Mouse (Mus musculus) CD4-positive, CD25-positive, alpha-beta regulatory T cell, adult 4 months (primary cell): Measurements from ENCODE around the gene BC028528. TPM values are rescaled to one million over a fixed set of nuclear protein-coding genes. Genes with fewer than 3 reads are reported as not detected.
A peak's percentile ranks its signal among the peaks of the same experiment; 100 is the strongest.
"Not testable (repeated sequence)": the region's sequence is repeated elsewhere in the genome, so short reads cannot be mapped to it uniquely, and the experiment has no call there.

Experiments
- ATAC-seq: one replicate; pipeline ENCODE4 v1.8.0; 2017
- polyA plus RNA-seq, 2 experiments: library from polyadenylated mRNA; unstranded; fragments of 100-300 nt; shearing (Covaris generic); gene quantifications; one replicate each; pipeline ENCODE4 v1.2.1; 2017

BC028528 gene
- polyA plus RNA-seq, 2 experiments from 2014 or later = 1.0 to 3.3 TPM

DNA sequence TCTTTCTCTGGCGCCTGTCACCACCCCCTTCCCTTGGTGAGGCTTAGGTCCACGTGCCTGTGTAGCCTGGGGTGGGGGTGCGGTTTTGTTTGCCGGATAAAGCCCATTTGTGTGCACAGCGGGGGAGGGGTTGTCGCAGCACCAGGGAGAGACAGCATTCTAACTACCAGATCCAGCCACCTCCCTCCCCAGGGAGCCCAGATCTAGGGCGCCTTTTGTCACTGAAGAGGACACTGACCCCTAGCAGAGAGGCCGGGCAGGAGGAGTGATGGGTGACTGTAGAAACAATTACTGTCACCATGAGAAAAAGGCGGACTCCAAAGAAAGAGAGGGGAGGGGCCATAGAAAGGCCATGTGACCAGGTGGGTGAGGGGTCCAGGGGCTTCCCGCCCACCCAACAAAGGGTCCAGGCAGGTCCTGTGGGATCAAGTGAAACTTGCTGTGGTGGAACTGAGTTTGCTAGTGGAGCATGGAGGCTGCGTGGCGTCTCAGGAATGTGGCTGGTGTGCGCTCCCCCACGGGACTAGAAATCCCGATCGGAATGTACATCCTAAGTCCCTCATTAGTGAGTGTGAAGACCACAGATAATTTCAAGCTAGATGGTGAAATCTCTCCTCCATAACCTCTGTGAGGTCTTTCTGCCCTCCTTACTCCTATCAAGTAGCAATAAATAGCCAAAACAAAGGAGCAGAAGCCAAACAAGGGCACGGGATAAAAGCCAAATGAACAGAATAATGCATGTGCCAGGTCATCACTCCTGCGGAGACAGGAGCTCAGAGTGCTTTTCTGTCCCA, 13.5 kb upstream of the BC028528 start:
- ATAC-seq = peak; percentile 57

DNA sequence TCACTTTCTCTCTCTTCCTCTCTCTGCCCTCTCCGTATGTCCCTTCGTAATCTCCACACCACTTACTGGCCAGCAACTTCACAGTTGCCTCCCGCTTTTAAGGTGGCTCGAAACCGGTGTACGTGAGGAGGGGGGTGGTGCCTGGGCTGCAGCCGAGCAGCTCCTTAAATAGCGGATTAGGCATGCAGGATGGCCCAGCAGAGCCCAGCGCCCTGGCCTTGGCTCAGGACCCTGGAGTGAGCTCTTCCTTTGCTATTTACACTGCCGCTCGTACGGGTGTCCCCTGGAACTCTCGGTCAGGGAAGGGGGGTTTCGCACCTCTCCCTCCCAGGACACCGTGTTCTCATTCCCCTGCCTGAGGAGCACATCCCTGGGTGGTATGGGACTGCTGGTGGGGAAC, 12.8 kb upstream of the BC028528 start, which contains the start of gene Car14:
Gene Car14, minus strand, starts transcription at position 124 of the 400 bp plus-strand sequence.
- ATAC-seq = no peak

DNA sequence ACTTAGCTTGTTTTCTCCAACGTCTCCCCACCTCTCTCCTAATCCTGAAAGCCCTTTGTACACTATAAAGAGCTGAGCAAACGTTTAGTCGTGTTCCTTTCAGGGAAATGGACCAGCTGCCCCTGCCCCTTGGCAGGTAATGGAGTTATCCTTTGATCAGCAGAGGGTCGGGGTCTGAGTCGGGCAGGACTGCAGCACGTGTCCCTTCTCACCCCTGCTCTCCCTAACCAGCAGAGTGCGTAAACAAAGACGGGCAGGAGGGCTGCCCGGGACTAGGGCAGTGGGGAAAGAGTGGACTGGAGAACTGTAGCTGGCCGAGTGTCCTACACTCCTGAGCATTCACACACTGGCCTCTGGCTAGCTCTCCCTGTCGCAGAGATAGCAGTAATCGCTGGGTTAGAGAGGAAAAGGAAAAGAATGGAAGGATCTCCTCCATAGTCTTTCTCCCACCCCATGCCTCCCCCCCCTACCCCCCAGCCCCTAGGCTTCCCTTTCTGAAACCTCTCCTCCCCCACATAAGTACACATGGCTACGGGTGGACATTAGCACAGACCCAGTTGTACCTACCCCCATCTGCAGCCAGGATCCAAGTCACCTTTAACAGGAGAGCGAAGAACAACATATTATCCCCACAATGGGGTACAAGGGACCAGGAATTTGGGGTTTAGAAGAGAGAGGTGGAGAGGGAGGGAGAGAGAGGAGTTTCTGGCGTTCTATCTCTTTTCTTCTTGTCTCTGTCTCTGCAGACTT, 12.1 kb upstream of the BC028528 start:
- no peak for ATAC-seq

DNA sequence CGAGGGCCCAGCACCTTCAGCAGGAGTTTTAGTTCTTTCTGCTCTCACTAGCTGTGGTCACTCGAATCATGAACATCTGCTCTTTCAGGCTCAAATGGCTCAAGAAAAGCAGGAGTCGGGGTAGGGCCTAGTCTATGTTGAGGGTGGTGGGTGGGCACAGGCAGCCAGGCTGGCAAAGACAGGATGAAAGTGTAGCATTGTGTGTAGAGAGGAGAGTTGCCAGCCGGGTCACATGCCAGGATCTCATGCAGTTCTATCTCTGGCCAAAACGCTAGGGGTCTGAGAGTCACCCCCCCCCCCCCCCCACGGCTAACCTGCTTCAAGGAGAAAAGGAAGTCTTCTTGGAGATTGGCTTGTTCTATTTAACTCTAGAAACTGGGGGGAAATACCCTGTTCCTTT, 10.8 kb upstream of the BC028528 start:
- ATAC-seq = no peak

DNA sequence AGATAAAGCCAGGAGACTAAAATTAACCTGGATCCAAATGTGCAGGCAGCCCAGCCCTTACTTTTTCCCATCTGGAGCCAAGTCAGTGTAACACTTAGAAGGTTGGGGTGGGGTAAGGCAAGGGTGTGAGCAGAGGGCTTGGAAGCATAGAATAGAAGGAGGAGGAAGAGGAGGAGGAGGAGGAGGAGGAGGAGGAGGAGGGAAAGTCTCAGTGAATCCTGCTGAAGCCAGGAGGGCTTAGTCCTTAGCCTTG, 10.5 kb upstream of the BC028528 start:
- ATAC-seq = no peak

DNA sequence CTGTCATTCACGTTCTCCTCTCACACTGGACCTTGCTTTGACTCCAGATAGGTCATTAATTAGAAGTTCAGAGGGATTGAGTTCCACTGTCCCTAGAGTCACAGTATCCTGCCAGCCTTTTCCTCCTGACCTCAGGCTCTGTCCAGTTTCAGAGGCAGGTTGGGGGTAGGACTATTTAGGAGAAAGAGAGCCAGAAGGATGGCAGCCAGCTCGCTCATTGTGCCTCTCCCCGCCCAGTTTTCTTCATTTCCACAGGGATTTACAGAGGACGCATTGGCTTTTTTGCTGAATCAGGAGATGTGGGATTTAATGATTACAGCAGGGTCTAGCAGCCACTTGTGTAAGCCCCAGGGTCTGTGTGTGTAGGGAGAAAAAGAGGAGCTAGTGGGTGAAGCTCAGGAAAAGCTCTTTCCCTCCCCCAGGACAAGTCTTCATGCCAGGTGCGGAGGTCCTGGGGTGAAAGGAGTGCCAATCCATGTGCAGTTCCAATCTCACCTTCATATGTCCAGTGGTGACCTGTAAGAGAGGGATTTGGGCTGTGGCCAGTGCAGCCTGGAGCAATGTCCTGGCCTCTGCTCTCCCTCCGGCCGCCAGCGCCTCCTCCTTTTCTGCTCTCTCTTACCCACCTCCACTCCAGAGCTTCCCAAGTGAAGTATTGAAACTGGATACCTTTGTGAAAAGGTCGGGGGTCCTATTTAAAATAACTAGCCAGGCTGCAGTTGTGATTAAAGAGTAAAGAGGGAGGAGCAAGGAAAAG, 10.0 kb upstream of the BC028528 start:
- ATAC-seq = no peak

DNA sequence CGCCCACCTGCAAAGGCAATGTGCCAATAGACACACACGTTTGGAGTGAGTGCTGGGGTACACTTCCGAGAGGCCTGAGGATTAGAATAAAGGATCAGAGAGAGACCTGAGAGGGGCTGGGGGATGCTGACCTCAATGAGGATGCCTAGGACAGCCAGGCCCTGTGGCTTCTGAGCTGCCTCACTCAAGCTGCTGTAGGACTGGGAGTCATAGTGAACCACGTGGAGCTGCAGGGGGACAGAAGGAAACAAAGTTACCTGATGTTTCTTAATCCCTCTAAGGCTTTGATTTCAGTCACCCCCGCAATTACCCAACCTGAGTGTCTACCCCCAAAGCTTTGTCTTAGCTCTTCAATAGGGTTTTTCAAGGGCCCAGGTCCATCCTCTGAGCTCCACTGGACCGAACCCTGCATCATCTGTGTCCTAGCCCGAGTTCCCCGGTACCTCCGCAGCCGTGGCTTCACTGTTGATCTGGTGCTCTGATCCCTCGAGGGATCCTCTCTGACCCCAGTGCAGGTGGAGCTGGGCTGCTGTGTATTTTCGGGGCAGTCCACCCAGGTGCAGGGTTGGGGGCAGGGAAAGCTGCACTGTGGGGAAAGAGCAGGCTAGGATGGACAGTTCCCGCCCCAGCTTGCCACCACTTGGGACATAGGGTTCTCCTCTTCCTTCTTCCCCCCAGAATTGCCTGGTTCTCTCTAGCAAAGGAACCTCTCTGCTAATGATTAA, 8.2 kb upstream of the BC028528 start:
- ATAC-seq = no peak

DNA sequence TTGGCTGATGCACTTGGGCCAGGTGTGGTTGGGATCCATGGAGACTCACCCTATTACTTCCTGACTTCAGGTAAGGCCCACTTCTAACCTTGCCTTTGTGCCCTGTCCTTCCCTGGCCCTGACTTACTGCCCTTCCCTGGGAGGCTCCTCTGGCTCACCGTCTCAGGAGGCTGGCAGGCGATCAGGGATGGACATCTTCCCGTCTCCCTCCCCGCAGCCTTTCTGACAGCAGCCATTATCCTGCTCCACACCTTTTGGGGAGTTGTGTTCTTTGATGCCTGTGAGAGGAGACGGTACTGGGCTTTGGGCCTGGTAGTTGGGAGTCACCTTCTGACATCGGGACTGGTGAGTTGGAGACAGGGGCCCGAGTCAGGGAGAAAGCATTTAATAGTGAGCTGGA, 3.7 kb upstream of the BC028528 start:
- ATAC-seq = not testable (repeated sequence)

DNA sequence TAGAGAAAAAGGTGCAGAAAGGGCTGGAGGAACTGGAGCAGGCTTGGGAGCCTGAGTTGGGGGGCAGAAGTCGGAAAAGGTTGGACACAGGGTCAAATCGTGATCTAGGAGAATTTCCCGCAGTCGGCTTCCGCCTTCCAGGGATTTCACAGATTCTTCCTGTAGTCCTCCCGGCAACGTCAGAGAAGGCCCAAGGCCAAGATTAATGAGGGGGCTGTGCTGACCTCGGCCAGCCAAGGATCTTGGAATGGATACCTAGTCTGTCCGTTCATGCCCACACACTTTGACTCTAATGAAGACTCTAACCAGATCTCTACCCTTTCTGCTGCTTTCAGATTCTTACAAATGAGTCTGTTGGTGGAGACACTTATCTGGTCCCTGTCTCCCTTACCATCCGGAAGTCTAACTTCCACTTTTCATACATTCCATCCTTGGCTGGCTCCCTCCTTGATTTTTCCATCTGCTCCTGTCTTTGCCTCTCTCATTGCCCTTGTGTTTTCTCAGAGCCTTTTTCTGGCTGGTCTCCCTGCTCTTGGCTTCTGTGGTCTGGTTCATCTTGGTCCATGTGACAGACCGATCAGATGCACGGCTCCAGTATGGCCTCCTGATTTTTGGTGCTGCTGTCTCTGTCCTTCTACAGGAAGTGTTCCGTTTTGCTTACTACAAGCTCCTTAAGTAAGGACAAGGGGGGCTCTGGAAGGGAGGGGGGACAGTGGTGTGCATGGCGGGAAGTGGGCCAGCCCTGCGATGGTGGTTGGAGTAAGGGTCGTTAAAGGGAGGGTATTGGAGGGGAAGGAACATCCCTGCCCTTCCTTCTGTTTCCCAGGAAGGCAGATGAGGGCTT, 2.7 kb upstream of the BC028528 start:
- ATAC-seq = peak; percentile 0

DNA sequence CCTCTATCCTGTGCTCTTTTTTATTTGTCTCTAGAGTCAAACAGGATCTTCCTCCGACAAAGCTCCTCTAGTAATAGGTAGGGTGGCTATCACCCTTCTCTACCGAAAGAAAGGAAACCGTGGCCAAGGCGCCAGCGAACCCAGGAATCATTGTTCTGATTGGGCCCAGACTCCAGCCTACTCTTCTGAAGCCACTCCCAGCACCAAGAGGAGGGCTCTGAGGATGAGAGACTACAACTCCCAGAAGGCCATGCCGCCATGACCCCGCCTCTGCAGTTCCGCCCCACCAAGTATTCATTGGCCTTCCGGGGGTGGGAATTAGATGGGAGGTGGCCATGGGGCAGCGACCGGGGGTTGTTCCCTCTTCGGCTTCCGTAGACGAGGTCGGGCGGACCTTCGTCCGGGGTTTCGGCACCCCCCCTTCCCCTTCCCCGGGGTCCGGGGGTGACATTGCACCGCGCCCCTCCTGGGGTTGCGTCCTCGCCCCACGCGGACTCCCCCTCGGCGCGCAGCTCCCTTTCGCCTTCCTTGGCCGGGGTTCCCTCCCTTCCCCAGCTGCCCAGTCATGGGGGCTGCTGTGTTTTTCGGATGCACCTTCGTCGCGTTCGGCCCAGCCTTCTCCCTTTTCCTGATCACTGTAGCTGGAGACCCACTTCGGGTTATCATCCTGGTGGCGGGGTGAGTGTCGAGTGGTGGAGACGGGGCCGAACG, 2.0 kb upstream of the BC028528 start, which contains the start of gene Aph1a:
Gene Aph1a, plus strand, starts transcription at position 364 of the 711 bp plus-strand sequence.
- ATAC-seq = peak; percentile 99

DNA sequence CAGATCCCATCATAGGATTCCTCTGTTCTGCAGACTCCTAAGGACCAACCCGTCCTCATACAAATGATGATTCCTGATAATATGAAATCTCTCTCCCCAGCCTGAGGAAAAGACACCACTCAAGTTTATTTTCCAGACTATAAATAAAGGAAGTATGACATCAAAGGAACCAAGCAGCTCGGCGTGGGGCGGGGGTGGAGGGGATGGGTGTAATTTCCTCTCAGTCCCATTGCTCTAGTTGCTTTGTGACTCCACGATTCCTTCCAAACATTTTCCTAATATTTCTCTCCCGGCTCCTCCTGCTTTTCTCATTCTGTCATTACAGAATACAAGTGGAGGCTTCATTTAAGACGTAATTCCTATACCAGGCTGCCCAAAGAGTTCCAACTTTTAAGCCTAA, 1.3 kb upstream of the BC028528 start:
- no peak for ATAC-seq

DNA sequence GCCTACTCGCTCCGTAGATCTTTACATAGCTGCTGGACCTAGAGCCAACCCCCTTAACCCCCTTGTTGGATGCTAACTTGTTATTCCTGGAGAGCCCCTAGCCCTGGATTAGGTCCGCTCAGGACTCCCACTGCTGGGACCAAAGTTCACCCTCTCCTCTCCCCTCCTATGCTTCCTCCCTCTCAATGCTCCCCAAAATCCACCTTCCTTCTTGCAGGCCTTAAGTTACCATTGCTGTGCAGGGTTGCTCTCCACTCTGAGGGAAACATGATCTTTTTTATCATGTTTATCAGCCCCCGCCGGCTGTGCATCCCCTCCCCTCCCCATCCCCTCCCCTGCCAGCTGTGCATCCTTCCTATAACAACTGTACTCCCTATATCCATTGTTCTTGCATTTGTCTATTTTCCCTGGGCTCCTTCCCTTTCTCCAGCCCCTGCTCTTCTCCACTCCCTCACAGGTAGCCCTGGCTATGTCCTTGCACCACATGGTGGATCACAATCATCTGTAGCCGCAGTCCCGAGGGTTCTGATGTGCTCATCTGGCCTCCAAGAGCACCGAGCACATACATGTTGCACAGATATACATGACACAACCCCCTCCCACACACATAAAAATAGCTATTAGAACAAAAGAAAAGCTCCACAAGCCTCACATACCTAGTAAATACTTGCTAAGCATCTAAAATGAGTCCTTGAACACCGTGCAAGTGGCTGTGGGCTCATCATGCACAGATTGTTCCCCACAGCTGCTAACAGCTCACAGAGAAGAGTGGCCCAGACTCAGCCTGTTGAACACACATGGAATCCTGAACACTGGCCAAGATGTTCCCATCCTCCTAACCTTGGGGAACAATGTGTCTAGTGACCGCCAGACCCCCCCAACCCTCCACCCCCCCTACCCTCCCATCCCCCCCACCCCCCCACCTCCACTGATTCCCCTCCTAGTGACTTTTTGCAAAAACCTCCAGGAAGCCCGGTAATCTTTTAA, 554 bp upstream of the BC028528 start:
- ATAC-seq = no peak

DNA sequence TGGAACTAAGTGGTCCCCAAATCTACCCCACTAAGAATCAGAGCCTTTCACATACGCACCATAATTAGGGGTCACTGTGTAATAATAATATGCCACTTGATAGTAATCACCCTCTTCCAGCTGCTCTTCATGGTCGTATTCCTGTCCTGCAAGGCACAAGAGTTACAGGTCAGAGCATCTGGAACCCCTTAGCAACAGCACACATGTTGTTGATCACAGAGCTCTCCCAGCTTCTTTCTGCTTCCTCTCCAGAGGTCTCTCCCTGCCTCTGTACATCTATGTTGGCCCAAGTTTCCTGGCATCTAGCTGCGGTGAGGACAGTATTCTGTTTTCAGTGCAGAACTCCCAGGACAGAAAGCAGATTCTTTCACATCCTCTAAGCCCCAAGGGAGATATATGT, 2.1 kb downstream of the BC028528 start:
- ATAC-seq = no peak

DNA sequence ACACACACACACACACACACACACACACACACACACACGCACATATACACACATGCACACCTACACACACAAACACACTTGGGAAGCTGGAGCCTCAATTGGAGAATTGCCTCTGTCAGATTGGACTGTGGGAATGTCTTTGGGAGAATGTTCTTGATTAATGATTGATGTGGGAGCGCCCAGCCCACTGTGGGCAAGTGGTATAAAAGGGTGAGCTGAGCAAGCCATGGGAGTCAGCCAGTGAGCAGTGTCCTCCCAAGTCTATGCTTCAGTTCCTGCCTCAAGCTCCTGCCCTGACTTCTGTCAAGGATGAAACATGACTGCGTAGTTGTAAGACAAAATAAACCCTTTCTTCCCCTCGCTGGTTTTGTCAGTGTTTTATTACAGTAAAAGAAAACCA, 4.2 kb downstream of the BC028528 start:
- ATAC-seq = no peak

DNA sequence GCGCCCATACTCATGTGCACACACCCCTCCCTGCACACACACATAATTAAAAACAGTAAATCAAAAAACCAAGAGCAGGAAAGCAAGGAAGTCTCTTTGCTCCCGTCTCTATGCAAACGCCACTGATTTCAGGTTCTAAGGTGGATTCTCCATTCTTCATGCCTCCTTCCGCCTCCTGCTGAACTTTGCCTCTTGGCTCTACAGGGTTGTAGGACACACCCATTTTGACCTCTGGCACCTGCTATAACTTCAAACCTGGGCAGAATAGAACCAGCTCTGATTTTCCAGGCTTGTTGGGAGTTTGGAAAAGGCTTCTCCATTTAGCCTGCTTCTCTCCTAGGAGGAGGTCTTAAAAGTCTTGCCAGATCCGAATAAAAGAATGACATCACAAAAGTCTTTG, 7.4 kb downstream of the BC028528 start:
- ATAC-seq = no peak

DNA sequence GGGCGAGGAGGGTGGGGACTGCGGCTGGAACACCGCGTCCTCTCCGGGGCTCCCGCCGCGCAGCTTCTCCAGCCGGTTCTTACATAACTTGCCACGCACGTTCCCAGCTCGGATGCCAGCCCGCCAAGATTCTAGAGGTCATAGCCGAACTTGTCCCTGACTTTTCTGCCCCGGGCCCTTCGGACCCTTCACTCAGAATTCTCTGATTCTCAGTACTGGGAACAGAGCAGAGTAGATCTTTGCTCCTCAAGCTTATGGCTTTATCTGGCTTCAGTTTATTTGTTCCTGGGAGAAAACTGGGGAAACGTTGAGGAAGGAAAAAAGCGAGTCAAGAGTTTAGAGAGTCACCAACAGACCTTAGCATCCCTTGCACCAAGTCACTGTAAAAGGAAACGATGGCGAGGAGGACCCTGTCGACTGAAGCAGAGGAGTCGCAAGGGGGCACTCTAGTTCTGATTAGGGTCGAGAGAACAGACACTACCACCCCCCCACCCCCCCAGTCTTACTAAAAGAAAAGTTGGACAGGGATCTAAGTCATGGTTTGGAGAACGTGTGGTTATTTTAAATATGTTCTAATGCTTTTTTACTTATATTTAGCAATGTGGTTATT, 8.9 kb downstream of the BC028528 start:
- ATAC-seq = no peak

DNA sequence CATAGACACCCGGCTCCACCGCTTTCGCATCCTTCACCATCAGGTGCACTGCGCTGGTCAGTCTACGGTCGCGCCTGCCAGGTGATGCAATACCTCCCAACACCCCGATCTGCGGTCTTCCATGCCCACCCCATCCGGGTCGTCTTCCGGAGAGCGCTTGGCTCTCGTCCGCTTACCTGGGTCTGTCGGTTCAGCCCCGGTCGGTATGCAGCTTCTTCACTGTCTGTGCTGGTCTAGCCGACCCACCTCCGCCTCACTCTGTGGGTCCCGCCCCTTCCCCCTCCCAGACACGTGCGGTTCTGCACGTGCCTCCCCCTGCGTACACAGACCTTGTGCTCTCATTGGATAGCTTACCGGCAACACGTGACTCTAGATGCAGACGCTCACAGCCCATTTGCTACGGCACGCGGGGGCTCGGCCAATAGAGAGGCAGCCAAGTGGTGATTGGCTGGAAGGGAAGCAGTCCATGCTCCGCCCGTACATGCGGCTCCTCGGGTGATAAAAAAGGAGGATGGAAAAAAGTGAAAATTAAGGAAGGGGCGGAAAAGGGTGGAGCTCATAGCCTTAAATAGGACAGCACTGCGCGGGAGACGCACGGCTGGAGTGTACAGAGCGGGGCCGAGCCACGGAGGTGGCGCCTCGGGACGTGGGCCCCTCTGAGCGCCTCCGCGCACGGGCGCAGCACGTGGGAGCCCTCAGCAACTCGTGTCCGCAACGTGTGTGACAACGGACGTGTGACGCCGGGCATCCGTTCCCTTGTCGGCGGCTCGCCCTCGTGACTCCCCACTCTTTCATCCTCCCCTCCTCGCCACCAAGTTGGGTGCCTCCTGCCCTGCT, 9.6 kb downstream of the BC028528 start, which contains the start of gene Ciart:
Gene Ciart, minus strand, starts transcription at position 273 of the 837 bp plus-strand sequence.
- peak; percentile 86 for ATAC-seq

DNA sequence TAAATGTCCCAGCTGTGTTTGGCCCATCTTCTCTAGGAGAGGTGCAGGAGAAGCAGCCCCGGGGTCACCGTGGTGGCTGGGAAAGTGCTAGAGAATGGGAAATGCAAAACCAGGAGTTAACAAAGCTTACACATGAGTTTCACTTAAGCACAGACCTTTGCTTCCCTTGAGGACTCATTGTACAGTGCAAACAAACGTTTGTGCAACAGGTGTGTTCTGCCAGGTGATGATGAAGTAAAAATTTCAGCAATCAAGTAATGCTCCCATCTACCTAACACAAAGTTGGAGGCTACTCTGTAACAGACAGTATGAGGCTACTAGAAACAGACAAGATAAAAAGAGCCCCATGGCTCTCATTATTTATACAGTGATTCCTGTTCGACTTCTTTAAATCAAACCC, 12.7 kb downstream of the BC028528 start:
- no peak for ATAC-seq
